Mouse (Mus musculus) naive thymus-derived CD4-positive, alpha-beta T cell, adult 2 months (primary cell): ENCODE data around the gene Galk1.

Experiments
- DNase-seq: peaks from one replicate; pipeline ENCODE4 v3.0.0-alpha.2; 2011; ENCODE audit warnings: low read depth

The Galk1 gene

DNA sequence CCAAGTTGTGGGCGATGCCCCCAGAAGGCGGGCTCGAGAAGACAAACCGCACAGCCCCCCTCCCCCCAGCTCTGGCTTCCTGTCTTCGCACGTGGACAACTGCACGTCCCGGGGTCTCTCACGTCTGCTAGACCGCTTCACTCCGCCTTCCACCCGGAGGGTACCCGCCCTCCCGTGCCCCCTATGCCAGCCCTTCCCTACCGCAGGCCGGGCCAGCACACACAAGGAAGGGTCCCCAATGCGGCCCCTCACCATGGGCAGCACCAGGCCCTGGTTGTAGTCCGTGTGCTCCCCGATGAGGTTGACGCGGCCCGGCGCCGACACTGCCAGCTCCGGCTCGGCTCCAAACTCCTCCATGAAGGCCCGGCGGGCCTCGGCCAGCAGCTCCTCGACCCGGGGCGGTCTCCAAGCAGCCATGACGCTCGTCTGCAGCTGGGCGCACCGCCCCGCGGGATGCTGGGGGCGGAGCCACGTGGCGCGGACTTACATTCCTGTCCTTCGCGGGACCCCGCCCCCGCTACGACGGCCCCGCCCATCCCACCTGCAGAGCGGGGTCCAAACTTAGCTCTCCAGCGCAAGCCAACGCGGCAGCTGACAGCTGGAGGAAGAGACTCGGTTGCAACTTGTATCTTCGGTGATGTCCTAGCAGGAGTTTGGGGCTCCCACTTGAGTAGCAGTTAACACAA, at the start of gene Galk1:
Gene Galk1, minus strand, starts transcription at position 458 of the 686 bp plus-strand sequence.
- peak; percentile 90 for DNase-seq

- no peak for DNase-seq
Observed at GRCm38 (mm10) chr11:116061641-116062415, 49.3 kb upstream of the Galk1 start.

- DNase-seq, result no peak
Observed at GRCm38 (mm10) chr11:116060596-116060995, 48.1 kb upstream of the Galk1 start.

- DNase-seq, result no peak
Observed at GRCm38 (mm10) chr11:116059691-116060025, 47.1 kb upstream of the Galk1 start.

DNA sequence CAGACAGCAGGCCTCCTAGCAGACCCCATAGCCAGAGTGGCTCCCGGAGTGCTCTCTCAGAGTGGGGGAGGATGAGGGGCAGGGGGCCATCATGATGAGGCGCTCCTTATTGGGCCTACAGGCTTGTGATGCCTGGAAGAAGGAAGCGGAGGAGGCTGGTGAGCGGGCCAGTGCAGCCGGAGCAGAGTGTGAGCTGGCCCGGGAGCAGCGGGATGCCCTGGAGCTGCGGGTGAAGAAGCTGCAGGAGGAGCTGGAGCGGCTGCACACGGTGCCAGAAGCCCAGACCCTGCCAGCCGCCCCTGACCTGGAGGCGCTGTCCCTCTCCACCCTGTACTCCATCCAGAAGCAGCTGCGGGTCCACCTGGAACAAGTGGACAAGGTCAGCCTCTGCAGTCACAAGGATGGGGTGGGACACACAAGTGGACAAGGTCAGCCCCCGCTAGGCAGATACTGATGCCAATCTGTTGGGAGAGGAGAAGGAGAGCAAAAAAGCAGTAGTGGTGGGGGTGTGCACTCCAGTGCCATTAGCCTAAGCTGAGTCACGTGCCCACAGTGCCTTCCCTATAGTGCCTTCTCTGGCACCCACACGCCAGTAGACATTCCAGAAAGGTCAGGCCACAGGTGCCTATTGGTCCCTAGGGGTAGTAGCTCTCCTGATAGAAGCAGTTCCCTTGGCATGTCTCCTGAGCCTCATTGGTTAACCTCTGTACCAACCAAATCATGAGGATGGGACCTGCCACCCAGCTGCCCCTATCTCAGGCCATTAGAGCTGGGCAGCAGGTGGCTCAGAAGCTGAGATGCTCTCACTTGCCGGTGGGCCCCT, 46.6 kb upstream of the Galk1 start:
- no peak for DNase-seq

DNA sequence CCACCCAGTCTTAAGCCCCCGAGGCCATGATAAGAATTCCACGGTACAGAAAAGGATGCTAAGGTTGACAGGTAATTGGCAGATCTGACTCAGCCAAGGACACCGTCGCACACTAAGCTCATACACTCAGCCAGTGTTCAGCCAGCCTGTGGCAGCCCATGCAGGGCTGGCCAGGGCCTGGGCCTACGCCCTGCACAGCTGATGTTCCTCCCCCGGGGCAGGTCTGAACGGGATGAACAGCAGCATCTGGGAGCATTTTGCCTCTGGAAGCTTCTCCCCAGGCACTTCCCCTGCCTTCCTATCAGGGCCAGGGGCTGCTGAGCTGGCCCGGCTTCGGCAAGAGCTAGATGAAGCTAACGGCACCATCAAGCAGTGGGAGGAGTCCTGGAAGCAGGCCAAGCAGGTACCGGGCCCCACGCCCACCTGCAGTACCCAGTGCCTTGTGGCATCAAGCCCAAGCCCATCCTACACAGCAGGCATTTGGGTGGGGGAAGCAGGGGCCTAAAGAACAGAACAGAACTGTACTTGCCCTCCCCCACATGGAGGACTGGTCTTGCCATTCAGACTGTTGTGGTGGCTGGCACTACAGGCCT, 45.6 kb upstream of the Galk1 start:
- DNase-seq, result no peak

GRCm38 (mm10) chr11:116057237-116057881, 44.8 kb upstream of the Galk1 start:
- no peak for DNase-seq

GRCm38 (mm10) chr11:116055873-116056272, 43.4 kb upstream of the Galk1 start:
- no peak for DNase-seq

DNA sequence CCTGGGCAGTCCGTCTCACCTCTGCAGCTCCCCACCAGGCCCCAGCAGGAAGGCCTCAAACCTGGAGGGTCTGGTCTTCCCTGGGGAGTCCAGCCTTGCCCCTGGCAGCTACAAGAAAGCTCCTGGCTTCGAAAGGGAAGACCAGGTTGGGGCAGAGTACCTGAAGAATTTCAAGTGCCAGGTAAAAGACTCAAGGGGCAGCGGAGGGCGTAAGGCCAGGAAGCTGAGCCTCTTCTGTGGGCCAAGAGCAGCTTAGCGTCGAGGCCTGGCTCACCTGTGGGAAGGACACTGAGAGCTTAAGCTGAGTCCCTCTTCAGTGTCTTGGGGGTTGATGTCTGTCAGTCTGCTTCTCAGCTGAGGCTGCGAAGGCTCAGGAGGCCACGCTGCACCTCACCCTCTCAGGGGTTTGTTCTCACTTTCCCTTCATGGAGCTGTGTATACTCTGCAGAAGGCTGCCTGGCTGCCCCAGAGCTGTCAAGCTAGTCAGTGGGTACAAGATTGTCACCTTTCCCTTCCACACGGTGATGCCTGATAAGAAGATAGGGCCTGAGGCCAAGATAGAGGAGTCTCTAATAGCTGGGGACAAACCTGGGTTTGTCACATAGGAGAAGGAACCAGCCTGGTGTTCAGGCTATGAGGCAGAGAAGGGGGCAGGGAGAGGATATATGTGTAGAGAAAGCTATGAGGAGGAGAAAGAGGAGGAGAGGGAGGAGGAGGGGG, 41.2 kb upstream of the Galk1 start:
- no peak for DNase-seq

DNA sequence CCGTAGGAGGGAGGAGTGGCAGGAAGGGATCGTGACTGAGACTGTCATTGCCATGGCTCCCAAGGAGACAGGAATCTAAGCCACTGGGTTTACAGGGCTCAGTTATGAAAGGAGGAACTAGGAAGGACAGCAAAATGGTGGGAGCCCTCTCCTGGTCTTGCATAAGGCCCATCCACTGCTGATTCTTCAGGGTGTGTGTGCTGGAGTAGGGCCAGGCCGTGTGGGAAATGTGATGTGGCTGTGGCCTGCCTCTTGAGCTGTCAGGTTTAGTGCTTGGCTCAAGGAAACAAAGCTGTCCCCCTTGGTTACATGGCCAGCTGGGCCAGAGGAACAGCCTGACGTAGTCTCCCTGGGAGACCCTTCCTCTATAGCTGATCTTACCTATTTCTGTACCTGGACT, 37.7 kb upstream of the Galk1 start:
- DNase-seq, result no peak

- DNase-seq, result no peak
Observed at GRCm38 (mm10) chr11:116049610-116050009, 37.1 kb upstream of the Galk1 start.

GRCm38 (mm10) chr11:116045173-116045572, 32.7 kb upstream of the Galk1 start:
- DNase-seq, result no peak

DNA sequence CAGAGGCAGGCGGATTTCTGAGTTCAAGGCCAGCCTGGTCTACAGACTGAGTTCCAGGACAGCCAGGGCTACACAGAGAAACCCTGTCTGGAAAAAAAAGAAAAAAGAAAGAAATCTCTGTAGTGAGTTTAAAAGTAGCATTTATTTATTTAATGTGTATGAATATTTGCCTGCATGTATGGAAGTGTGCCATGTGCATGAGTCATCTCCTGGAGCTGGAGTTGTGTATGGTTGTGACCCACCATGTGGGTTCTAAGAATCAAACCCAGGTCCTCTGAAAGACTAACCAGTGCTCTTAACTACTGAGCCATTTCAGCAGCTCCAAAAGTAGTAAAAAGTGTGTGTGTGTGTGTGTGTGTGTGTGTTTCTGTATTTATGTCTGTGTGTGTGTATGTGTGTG, 30.8 kb upstream of the Galk1 start:
- no peak for DNase-seq

- DNase-seq, result no peak
Observed at GRCm38 (mm10) chr11:116042372-116043138, 30.0 kb upstream of the Galk1 start.

GRCm38 (mm10) chr11:116041833-116042232, 29.3 kb upstream of the Galk1 start:
- DNase-seq, result no peak

GRCm38 (mm10) chr11:116040593-116040992, 28.1 kb upstream of the Galk1 start:
- DNase-seq, result no peak

DNA sequence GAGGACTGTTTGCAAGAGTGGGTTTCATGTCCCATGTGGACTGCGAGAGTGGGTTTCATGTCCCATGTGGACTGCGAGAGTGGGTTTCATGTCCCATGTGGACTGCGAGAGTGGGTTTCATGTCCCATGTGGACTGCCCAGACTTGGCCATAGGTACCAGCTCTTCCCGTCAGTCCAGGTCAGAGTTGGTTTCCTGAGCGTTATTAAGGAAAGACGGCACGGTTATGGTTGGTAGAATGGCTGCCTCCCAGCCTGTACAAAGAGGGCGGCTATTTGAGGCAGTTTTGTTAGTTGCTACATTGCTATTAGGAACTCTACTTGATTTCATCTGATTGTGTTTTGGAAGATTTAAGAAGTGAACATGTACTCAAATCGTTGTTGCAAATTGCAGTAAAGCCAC, 25.3 kb upstream of the Galk1 start:
- DNase-seq, result no peak

DNA sequence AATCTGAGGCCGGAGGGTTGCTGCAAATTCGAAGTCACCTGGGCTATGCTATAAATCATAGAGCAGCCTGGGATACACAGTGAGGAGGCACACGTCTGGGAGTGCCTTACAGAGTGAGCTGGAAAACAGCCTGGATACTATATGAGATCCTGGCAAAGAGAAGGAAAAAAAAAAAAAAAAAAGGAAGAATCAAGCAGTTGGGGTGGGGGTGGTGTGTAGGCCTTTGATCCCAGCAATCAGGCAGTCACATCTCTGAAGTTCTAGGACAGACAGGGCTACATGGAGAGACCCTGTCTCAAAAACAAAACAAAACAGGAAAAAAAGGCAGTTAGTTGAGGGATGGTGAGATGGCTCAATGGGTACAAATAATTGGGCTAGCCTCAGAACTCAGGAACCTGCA, 24.2 kb upstream of the Galk1 start:
- no peak for DNase-seq

- DNase-seq, result no peak
Observed at GRCm38 (mm10) chr11:116034584-116034983, 22.1 kb upstream of the Galk1 start.
